Mouse (Mus musculus) CH12.LX (cell line): ENCODE measurements at regions not wholly inside any gene's neighbourhood (a gene's known extent, or its start where the extent isn't known, plus 50 kb on each side); places are given as distances from the start of the nearest gene placed in this dataset.

ENCODE experiments used
- GABPA ChIP-seq: IDR thresholded peaks from 2 replicates; pipeline ENCODE4 v1.6.1; 2012; ENCODE audit warnings: low read depth, low read length, improper control_type of control experiment, inconsistent platforms; ENCODE audit not compliant: insufficient replicate concordance
- ZC3H11A ChIP-seq: IDR thresholded peaks from 2 replicates; pipeline ENCODE4 v1.6.1; 2012; ENCODE audit warnings: low read depth, mild to moderate bottlenecking, inconsistent platforms, low read length, improper control_type of control experiment

DNA sequence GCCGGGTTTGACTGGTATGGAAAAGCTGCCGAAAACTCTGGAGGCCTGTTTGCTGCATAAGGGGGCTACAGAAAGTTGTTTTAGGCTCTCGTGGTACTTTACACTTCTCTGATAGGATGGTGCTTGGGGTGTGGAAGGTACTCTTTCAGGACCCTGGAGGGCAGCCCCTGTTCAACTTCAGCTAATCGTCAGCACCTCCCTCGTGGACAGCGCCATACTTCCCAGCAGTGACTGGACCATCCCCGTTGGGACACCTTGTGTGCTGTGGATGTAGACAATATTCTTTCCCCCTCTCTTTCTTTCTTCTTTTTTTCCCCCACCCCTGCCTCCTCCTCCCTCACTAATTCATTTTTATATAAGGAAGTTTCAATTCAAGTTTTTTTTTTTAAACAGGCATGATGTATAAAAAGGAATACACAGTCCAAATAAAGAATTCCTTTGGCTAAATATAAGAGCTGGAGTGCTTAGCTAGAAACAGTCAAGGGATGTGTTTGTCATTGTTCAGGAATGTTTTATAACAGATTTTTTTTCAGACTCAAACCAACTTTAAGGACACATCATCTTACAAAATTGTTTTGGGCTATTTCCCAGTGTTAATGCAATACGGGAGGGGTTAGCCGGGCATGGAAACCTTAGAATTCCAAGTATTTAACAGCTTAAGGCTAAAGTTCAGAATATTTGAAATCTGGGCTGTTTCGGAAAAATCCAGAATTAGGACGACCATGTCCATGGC lies 66.2 kb upstream of the Ampd3 start:
- no peak for TF ChIP-seq ZC3H11A
- no peak for TF ChIP-seq GABPA
